Mouse (Mus musculus) fibroblast of lung, adult 2 months (primary cell): ENCODE data around the gene Adamts5.

Experiments used
- DNase-seq: peaks from one replicate; pipeline ENCODE4 v3.0.0-alpha.2; 2011; ENCODE audit warnings: low read depth

The Adamts5 gene

DNA sequence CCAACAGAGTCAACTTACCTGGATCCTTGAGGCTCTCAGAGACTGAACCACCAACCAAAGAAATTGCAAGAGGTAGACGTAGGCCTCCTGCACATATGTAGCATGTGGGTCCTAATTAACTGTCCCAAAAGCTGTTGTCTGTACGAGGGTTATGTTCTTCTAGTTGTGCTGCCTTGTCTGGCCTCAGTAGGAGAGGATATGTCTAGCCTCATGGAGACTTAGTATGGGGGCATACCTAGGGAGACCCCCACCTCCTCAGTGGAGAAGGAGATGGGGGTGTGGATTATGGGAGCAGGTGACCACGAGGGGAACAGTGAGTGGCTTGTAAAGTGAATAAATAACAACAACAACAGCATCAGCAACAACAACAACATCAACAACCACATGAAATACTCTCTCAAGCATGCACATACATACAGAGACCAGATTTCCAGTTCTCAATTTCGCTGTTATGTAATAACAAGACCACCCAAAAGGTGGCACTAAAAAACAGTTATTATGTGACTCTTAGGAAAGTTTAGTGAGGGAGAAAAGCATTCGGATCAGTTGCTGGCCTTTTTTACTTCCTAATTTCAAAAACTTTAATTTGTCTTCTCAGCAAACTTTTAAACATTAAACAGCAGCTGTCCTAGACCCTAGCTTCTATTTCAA is 81.7 kb downstream of the Adamts5 start:
- DNase-seq = no peak

DNA sequence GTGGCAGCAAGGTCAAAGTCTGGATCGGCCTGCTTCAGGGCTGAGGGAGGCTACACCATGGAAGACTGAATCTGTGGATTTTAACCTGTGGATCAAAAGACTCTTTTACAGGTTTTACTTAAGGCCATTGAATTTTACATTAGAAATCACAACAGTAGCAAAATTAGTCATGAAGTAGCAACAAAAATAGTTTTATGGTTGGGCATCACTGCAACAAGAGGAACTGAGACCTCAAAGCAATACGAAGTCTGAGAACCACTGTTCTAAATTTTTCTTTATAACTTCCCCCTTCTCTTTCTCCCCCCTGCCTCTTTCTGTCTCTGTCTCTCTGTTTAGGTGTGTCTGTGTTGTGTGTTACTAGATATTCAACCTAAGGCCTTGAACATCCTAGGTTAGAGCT is 87.5 kb downstream of the Adamts5 start:
- DNase-seq = no peak

DNA sequence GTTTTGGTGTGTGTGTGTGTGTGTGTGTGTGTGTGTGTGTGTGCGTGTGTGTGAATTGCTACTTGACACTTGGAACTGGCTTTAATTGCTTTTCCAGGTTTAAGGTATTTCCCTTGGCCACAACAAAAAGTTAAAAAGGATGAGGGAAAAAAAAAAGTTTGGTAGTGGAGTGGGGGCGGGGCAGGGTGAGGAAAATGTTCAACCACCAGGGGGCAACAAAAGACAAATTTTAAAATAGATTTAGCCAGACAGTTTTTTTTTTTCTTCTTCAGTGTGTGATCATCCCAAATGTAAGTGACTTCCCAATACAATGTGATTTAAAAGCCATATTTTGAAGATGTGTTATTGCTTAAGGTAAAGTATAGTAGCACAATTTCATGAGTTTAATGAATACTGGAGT is 94.0 kb downstream of the Adamts5 start:
- no peak for DNase-seq

DNA sequence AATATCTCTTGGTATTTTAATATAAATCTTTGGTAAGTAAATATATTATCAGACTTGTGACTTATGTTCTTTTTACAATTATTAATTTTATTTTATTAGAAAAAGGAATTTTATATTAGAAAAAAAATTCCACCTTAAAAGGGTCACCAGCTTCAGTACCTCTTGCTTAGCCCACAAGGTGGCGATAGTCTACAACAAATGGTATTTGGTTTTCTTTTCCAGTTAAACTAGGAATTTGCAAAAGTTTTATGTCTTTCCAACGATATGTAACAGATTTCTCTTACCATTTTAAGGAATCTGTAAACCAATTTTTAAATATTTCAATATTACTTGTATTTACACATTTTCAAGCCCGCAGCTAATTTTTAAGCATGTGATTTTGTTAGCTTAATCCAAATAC is 94.6 kb downstream of the Adamts5 start:
- DNase-seq = no peak
